Mouse (Mus musculus) cortical plate, adult 2 months (tissue): ENCODE measurements around the gene Lrrc2.

Source experiments
- CTCF ChIP-seq: fragments of 200-500 bp; IDR thresholded peaks from 2 replicates; pipeline ENCODE4 v1.5.1; 2011; ENCODE audit warnings: mild to moderate bottlenecking, control low read depth, low read length; ENCODE audit not compliant: insufficient read depth; ENCODE audit errors: extremely low read depth
- POLR2A ChIP-seq: fragments of 200-500 bp; IDR thresholded peaks from 2 replicates; pipeline ENCODE4 v1.6.1; 2011; ENCODE audit warnings: mild to moderate bottlenecking, low read length, control low read depth; ENCODE audit not compliant: insufficient read depth; ENCODE audit errors: extremely low read depth

GRCm38 (mm10) chr9:110920665-110921419 lies 30.5 kb upstream of the Lrrc2 start:
- TF ChIP-seq POLR2A, result no peak
- TF ChIP-seq CTCF, result no peak
